8 mouse cellular contexts compared by ENCODE assay signal in the genomic region with DNA sequence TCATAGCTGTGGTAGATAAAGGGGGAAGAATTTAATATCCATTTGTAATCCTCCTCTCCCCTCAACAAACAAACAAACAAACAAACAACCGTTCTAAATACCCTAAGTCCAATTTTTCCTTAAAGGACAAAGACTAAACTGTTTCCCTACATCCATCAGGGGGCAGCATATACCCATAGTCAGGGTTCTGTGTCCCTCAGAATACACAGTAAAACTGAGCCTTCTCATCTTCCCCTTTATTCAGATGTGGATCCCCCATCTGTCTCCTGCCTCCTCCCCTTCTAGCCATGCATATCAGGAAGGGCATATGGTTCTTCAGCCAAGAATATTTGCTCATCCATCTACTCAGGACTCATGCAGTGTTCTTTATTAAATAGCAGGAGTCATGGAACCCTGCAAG. TPM values are rescaled to one million over a fixed set of nuclear protein-coding genes. Genes with fewer than 3 reads are reported as not detected.
A peak's percentile ranks its signal among the peaks of the same experiment; 100 is the strongest.
DNase-seq lines count a peak whose midpoint lies in the region; ATAC-seq lines count a peak whose summit lies in the region.

No protein-coding gene starts in this region.

- peaks cover 40% of the 10 kb centered on the region for H3K27me3 ChIP-seq in intestine, embryonic 14.5 days (replicated peaks; ENCODE audit: control insufficient read depth, insufficient read depth, low read length)
- H3K27me3 ChIP-seq in intestine, embryonic 15.5 days (replicated peaks), result peaks cover 36% of the 10 kb centered on the region

- DNase-seq in intestine, embryonic 14.5 days (ENCODE audit: low spot score), result peak; percentile 53
- peak; percentile 61 to 71 for DNase-seq in B cell, adult 2 months
- DNase-seq in adipocyte (ENCODE audit: low spot score), result peak; percentile 85
- peak; percentile 55 to 56 for DNase-seq in layer of hippocampus, postnatal 10 days (ENCODE audit: low spot score in 2 of 2)
- peak; percentile 69 for DNase-seq in retina, postnatal 7 days (ENCODE audit: low read depth, low spot score)

- H3K4me3 ChIP-seq in intestine, embryonic 14.5 days (ENCODE audit: low read depth, low read length), result no peak overlapping the region
- no peak overlapping the region for H3K4me3 ChIP-seq in intestine, embryonic 15.5 days (replicated peaks)

- 0% methylated on average over 1 of the region's 1 CpGs for WGBS in intestine, embryonic 14.5 days
- WGBS in intestine, embryonic 15.5 days, result 3% methylated on average over 1 of the region's 1 CpGs

- ATAC-seq in intestine, embryonic 14.5 days (replicated peaks; ENCODE audit: low FRiP score, low TSS enrichment, low read depth), result no peak
- no peak for ATAC-seq in intestine, embryonic 15.5 days
- ATAC-seq in granulocyte monocyte progenitor cell, adult 5-6 weeks (replicated peaks; ENCODE audit: poor library complexity, severe bottlenecking), result peak; percentile 48
- ATAC-seq in megakaryocyte-erythroid progenitor cell, adult 5-6 weeks (replicated peaks; ENCODE audit: low FRiP score, low TSS enrichment, poor library complexity, severe bottlenecking), result no peak; the same call in 1 of the 2 replicates

- no peak overlapping the region for H3K27ac ChIP-seq in intestine, embryonic 14.5 days (ENCODE audit: low read depth)
- no peak overlapping the region for H3K27ac ChIP-seq in intestine, embryonic 15.5 days

- no peaks in the 10 kb centered on the region for H3K9me3 ChIP-seq in intestine, embryonic 14.5 days (ENCODE audit: control insufficient read depth, low read length)
- no peaks in the 10 kb centered on the region for H3K9me3 ChIP-seq in intestine, embryonic 15.5 days

- H3K4me2 ChIP-seq in intestine, embryonic 14.5 days (ENCODE audit: low read length), result no peak overlapping the region
- no peak overlapping the region for H3K4me2 ChIP-seq in intestine, embryonic 15.5 days (replicated peaks)

- no peaks in the 10 kb centered on the region for H3K36me3 ChIP-seq in intestine, embryonic 14.5 days (ENCODE audit: control insufficient read depth, insufficient read depth, low read length)
- H3K36me3 ChIP-seq in intestine, embryonic 15.5 days, result no peaks in the 10 kb centered on the region

- H3K9ac ChIP-seq in intestine, embryonic 14.5 days (ENCODE audit: low read length), result no peak overlapping the region
- no peak overlapping the region for H3K9ac ChIP-seq in intestine, embryonic 15.5 days

- peaks cover 16% of the 10 kb centered on the region for H3K4me1 ChIP-seq in intestine, embryonic 14.5 days (replicated peaks; ENCODE audit: control insufficient read depth, insufficient read depth, low read length)
- peaks cover 12% of the 10 kb centered on the region for H3K4me1 ChIP-seq in intestine, embryonic 15.5 days (replicated peaks)

RNA-seq across cellular contexts. Expression of gene Rbm28, which starts 1.4 kb away (rescaled TPM):
- polyA plus RNA-seq in intestine, embryonic 14.5 days (2014; fragmentation: Nextera tagmentation; extraction: Ambion mirVana), result 44.6 and 49.7 TPM in 2 replicates
- 24.9 and 28.4 TPM in 2 replicates for polyA plus RNA-seq in intestine, embryonic 15.5 days (2015; fragmentation: Nextera tagmentation; extraction: Ambion mirVana)
- 47.7 and 84.2 TPM in 2 replicates for total RNA-seq in granulocyte monocyte progenitor cell, adult 5-6 weeks (2014; fragmentation: Nextera tagmentation)
- 58.5 and 59.9 TPM in 2 replicates for total RNA-seq in granulocyte monocyte progenitor cell, adult 5-6 weeks (2017)
- total RNA-seq in layer of hippocampus, postnatal 10 days (2021), result 10 to 100 TPM; 33.7 to 43.6 TPM
- total RNA-seq in megakaryocyte-erythroid progenitor cell, adult 5-6 weeks (2014; fragmentation: Nextera tagmentation), result 70.5 and 81.2 TPM in 2 replicates
- 63.8 and 71.0 TPM in 2 replicates for total RNA-seq in megakaryocyte-erythroid progenitor cell, adult 5-6 weeks (2017)

RNA-seq across cellular contexts. Expression of gene Prrt4, which starts 13.2 kb away (rescaled TPM):
- polyA plus RNA-seq in intestine, embryonic 14.5 days (2014; fragmentation: Nextera tagmentation; extraction: Ambion mirVana), result 0.52 and 0.78 TPM in 2 replicates
- polyA plus RNA-seq in intestine, embryonic 15.5 days (2015; fragmentation: Nextera tagmentation; extraction: Ambion mirVana), result 0.40 and 0.50 TPM in 2 replicates
- total RNA-seq in granulocyte monocyte progenitor cell, adult 5-6 weeks (2014; fragmentation: Nextera tagmentation), result not detected in 2 replicates
- not detected in 2 replicates for total RNA-seq in granulocyte monocyte progenitor cell, adult 5-6 weeks (2017)
- 10 to 100 TPM in 1 of 2 experiments, 1 to 10 TPM in 1; 8.1 to 10.3 TPM for total RNA-seq in layer of hippocampus, postnatal 10 days (2021)
- total RNA-seq in megakaryocyte-erythroid progenitor cell, adult 5-6 weeks (2014; fragmentation: Nextera tagmentation), result not detected in 2 replicates
- not detected in 2 replicates for total RNA-seq in megakaryocyte-erythroid progenitor cell, adult 5-6 weeks (2017)

RNA-seq across cellular contexts. Expression of gene Impdh1, which starts 50.0 kb away (rescaled TPM):
- polyA plus RNA-seq in intestine, embryonic 14.5 days (2014; fragmentation: Nextera tagmentation; extraction: Ambion mirVana), result 47.5 and 48.1 TPM in 2 replicates
- 44.7 and 44.8 TPM in 2 replicates for polyA plus RNA-seq in intestine, embryonic 15.5 days (2015; fragmentation: Nextera tagmentation; extraction: Ambion mirVana)
- total RNA-seq in granulocyte monocyte progenitor cell, adult 5-6 weeks (2014; fragmentation: Nextera tagmentation), result 109 and 124 TPM in 2 replicates
- 110 and 120 TPM in 2 replicates for total RNA-seq in granulocyte monocyte progenitor cell, adult 5-6 weeks (2017)
- total RNA-seq in layer of hippocampus, postnatal 10 days (2021), result 10 to 100 TPM; 84.5 to 87.2 TPM
- 35.5 and 56.9 TPM in 2 replicates for total RNA-seq in megakaryocyte-erythroid progenitor cell, adult 5-6 weeks (2014; fragmentation: Nextera tagmentation)
- total RNA-seq in megakaryocyte-erythroid progenitor cell, adult 5-6 weeks (2017), result 16.8 and 19.5 TPM in 2 replicates

Comparison
In these comparisons a context has a peak if more than half of its experiments do, and no peak if none do; other contexts are left out.
1. RNA of gene Prrt4, which starts 13.2 kb away (total RNA-seq): 8.1 to 10.3 TPM in layer of hippocampus, postnatal 10 days; not detected in granulocyte monocyte progenitor cell, adult 5-6 weeks and not detected in megakaryocyte-erythroid progenitor cell, adult 5-6 weeks; every median in the first group is over 4 times any median in the second.
2. Peak in every context shown above with its lines, with median percentiles within 50 percentile points of each other: DNase-seq.